Mouse (Mus musculus) embryonic facial prominence, embryonic 11.5 days (tissue): ENCODE measurements around the gene Apoc4. TPM values are rescaled to one million over a fixed set of nuclear protein-coding genes. Genes with fewer than 3 reads are reported as not detected.

ENCODE experiments used
- ATAC-seq: fragments of 200-750 bp; cut with Nextera tagmentation; replicated peaks from 2 replicates; pipeline ENCODE4 v1.8.0; 2017; ENCODE audit warnings: low read depth; ENCODE audit not compliant: insufficient number of reproducible peaks, low FRiP score, low TSS enrichment
- DNase-seq: peaks from one replicate; pipeline ENCODE4 v3.0.0-alpha.2; 2015; ENCODE audit warnings: low spot score
- H3K27ac ChIP-seq: fragments of 300-500 bp; sonication (generic); replicated peaks from 2 replicates; pipeline ENCODE4 v1.5.1; 2014; ENCODE audit warnings: mild to moderate bottlenecking, low read depth, low read length, control low read depth
- H3K27me3 ChIP-seq: fragments of 300-500 bp; sonication (generic); 2 replicates; pipeline ENCODE4 v1.6.1; 2014; ENCODE audit warnings: mild to moderate bottlenecking, low read length, moderate library complexity, mixed read lengths; ENCODE audit not compliant: control insufficient read depth, insufficient read depth
- H3K36me3 ChIP-seq: fragments of 300-500 bp; sonication (generic); replicated peaks from 2 replicates; pipeline ENCODE4 v1.6.1; 2014; ENCODE audit warnings: low read depth, mild to moderate bottlenecking, low read length, moderate library complexity, mixed read lengths; ENCODE audit not compliant: control insufficient read depth, insufficient read depth
- H3K4me1 ChIP-seq: fragments of 300-500 bp; sonication (generic); 2 replicates; pipeline ENCODE4 v1.6.1; 2014; ENCODE audit warnings: low read length, mixed read lengths; ENCODE audit not compliant: control insufficient read depth, insufficient read depth
- H3K4me2 ChIP-seq: fragments of 300-500 bp; sonication (generic); 2 replicates; pipeline ENCODE4 v1.6.1; 2014; ENCODE audit warnings: low read depth, mild to moderate bottlenecking, control low read depth, low read length, moderate library complexity
- H3K4me3 ChIP-seq: fragments of 300-500 bp; sonication (generic); 2 replicates; pipeline ENCODE4 v1.5.1; 2014; ENCODE audit warnings: low read depth, low read length, control low read depth
- H3K9ac ChIP-seq: fragments of 300-500 bp; sonication (generic); replicated peaks from 2 replicates; pipeline ENCODE4 v1.6.1; 2014; ENCODE audit warnings: mild to moderate bottlenecking, control low read depth, low read length
- H3K9me3 ChIP-seq: fragments of 300-500 bp; sonication (generic); replicated peaks from 2 replicates; pipeline ENCODE4 v1.6.1; 2016; ENCODE audit warnings: mild to moderate bottlenecking, low read length, inconsistent platforms, mixed read lengths; ENCODE audit not compliant: control insufficient read depth
- WGBS: fragments of 180-500 bp; shearing (Covaris S2); extraction: QIAGEN DNeasy Blood & Tissue Kit; methylation state at CpG from one replicate; pipeline ENCODE4 v1.1.7; 2014; 5-methylcytosine and 5-hydroxymethylcytosine counted together
- polyA plus RNA-seq: library from polyadenylated mRNA; unstranded; fragments of >200 nt; fragmentation: Nextera tagmentation; extraction: Ambion mirVana; gene quantifications from 2 replicates; pipeline ENCODE4 v1.2.1, GENCODE M21; 2014

Apoc4 gene
- polyA plus RNA-seq, 1 experiment from 2014 or later: not detected

DNA sequence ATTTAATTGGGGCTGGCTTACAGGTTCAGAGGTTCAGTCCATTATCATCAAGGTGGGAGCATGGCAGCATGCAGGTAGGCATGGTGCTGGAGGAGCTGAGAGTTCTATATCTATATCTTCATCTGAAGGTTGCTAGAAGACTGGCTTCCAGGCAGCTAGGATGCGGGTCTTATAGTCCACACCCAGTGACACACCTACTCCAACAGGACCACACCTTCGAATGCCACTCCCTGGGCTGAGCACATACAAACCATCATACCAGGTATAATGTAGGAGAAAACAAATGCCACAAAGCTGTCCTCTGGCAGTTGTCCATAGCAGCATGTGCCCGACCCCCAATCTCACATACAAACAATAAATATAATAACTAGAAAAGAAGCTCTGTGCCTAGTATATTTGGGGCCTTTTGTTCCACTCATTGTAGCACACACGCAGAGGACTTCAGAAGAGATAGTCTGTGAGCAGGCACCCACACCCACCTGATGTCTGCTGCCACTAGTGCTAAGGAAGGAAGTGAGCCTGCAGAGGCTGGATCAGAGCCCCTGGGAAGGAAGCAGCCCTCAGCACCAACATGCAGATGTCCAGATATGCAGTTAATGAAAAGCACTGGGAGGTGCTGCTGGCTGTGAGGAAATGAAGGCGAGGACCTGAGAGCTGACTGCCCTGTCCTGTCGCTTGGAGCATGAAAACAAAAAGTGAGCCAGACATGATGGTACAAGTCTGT, 30.1 kb downstream of the Apoc4 start:
- H3K36me3 ChIP-seq: peaks cover 5% of the 10 kb centered on the region
- no peak overlapping the region for H3K4me3 ChIP-seq
- DNase-seq (no peak), ATAC-seq (no peak)
- no peak overlapping the region for H3K27ac ChIP-seq
- 90% methylated on average over 6 of the region's 6 CpGs for WGBS
- H3K4me2 ChIP-seq: no peak overlapping the region
- no peaks in the 10 kb centered on the region for H3K4me1 ChIP-seq
- H3K9ac ChIP-seq: no peak overlapping the region
- no peaks in the 10 kb centered on the region for H3K9me3 ChIP-seq
- H3K27me3 ChIP-seq: no peaks in the 10 kb centered on the region

DNA sequence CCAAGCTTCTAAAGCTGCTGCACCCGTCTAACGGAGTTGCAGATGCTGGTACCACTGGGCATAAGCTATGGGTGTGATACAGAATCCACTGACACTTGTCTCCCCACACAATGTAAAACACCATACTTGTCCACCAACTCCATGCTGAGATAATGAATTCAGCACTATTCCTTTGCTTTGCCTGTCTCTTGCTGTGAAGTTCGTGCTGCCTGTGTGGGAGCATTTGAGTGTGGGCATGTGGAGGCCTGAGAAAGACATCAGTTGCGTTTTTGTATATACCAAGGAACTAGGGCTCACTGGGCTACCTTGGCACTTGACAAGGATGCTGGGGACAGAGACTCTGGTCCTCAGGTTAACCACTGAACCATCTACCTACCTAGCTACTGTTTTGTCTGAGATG, 40.1 kb downstream of the Apoc4 start:
- Histone ChIP-seq H3K27me3 (no peaks in the 10 kb centered on the region), H3K27ac (no peak overlapping the region), H3K4me1 (no peaks in the 10 kb centered on the region), H3K9me3 (no peaks in the 10 kb centered on the region), H3K4me2 (no peak overlapping the region), H3K36me3 (peaks cover 29% of the 10 kb centered on the region), H3K9ac (no peak overlapping the region), H3K4me3 (no peak overlapping the region)
- DNase-seq (no peak), ATAC-seq (no peak)
- WGBS: 97% methylated on average over 4 of the region's 4 CpGs

GRCm38 (mm10) chr7:19635074-19635827, 46.0 kb downstream of the Apoc4 start:
- WGBS: 93% methylated on average over 11 of the region's 11 CpGs
- H3K4me3 ChIP-seq: no peak overlapping the region
- H3K4me2 ChIP-seq: no peak overlapping the region
- H3K36me3 ChIP-seq: peaks cover 14% of the 10 kb centered on the region
- no peaks in the 10 kb centered on the region for H3K4me1 ChIP-seq
- no peaks in the 10 kb centered on the region for H3K9me3 ChIP-seq
- no peak overlapping the region for H3K27ac ChIP-seq
- no peak for DNase-seq
- no peaks in the 10 kb centered on the region for H3K27me3 ChIP-seq
- no peak overlapping the region for H3K9ac ChIP-seq
- no peak for ATAC-seq

GRCm38 (mm10) chr7:19634591-19634990, 46.7 kb downstream of the Apoc4 start:
- H3K4me2 ChIP-seq: no peak overlapping the region
- 88% methylated on average over 2 of the region's 2 CpGs for WGBS
- H3K9me3 ChIP-seq: no peaks in the 10 kb centered on the region
- DNase-seq (no peak), ATAC-seq (no peak)
- H3K36me3 ChIP-seq: peaks cover 14% of the 10 kb centered on the region
- no peaks in the 10 kb centered on the region for H3K27me3 ChIP-seq
- H3K9ac ChIP-seq: no peak overlapping the region
- H3K27ac ChIP-seq: no peak overlapping the region
- H3K4me1 ChIP-seq: no peaks in the 10 kb centered on the region
- H3K4me3 ChIP-seq: no peak overlapping the region

GRCm38 (mm10) chr7:19633855-19634254, 47.4 kb downstream of the Apoc4 start:
- Histone ChIP-seq H3K9me3 (no peaks in the 10 kb centered on the region), H3K4me2 (no peak overlapping the region), H3K4me3 (no peak overlapping the region), H3K36me3 (peaks cover 14% of the 10 kb centered on the region), H3K4me1 (no peaks in the 10 kb centered on the region), H3K27ac (no peak overlapping the region), H3K9ac (no peak overlapping the region), H3K27me3 (no peaks in the 10 kb centered on the region)
- DNase-seq (no peak), ATAC-seq (no peak)
- 94% methylated on average over 15 of the region's 15 CpGs for WGBS

GRCm38 (mm10) chr7:19633197-19633596, 48.1 kb downstream of the Apoc4 start:
- Histone ChIP-seq H3K4me1 (no peaks in the 10 kb centered on the region), H3K27ac (no peak overlapping the region), H3K36me3 (peaks cover 13% of the 10 kb centered on the region), H3K4me3 (no peak overlapping the region), H3K9ac (no peak overlapping the region), H3K27me3 (no peaks in the 10 kb centered on the region), H3K9me3 (no peaks in the 10 kb centered on the region), H3K4me2 (no peak overlapping the region)
- ATAC-seq (no peak), DNase-seq (no peak)
- WGBS: 93% methylated on average over 16 of the region's 17 CpGs

DNA sequence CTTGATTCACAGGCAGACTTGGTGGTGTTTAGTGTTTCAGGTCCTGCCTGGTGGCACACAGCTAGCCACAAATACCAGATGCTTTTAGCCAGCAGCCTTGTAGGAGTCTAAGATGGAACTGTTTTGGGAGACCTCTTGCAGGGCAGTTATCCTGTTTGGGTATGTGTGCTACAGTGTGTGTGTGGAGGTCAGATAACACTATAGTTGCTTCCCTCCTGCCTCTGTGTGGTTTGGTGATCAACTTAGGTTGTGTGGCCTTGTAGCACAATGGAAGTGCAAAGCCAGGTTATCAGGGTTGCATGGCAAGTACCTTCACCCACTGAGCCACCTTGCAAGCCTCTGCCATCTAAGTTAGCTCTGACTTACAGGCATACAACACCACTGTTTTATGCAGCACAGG, 48.6 kb downstream of the Apoc4 start:
- no peaks in the 10 kb centered on the region for H3K27me3 ChIP-seq
- H3K4me2 ChIP-seq: no peak overlapping the region
- peaks cover 8% of the 10 kb centered on the region for H3K36me3 ChIP-seq
- H3K4me1 ChIP-seq: no peaks in the 10 kb centered on the region
- H3K27ac ChIP-seq: no peak overlapping the region
- DNase-seq: no peak
- no peak overlapping the region for H3K9ac ChIP-seq
- H3K9me3 ChIP-seq: no peaks in the 10 kb centered on the region
- ATAC-seq: no peak
- H3K4me3 ChIP-seq: no peak overlapping the region

GRCm38 (mm10) chr7:19632275-19632674, 49.0 kb downstream of the Apoc4 start:
- no peak overlapping the region for H3K4me2 ChIP-seq
- no peak overlapping the region for H3K4me3 ChIP-seq
- ATAC-seq: no peak

More at GRCm38 (mm10) chr7:19632275-19632674, 49.0 kb downstream of the Apoc4 start:
- Histone ChIP-seq H3K27ac (no peak overlapping the region), H3K36me3 (peaks cover 4% of the 10 kb centered on the region), H3K27me3 (no peaks in the 10 kb centered on the region), H3K4me1 (no peaks in the 10 kb centered on the region), H3K9ac (no peak overlapping the region), H3K9me3 (no peaks in the 10 kb centered on the region)
- DNase-seq: no peak
